Comparison of ENCODE assay signal across 11 mouse cellular contexts in the genomic region with DNA sequence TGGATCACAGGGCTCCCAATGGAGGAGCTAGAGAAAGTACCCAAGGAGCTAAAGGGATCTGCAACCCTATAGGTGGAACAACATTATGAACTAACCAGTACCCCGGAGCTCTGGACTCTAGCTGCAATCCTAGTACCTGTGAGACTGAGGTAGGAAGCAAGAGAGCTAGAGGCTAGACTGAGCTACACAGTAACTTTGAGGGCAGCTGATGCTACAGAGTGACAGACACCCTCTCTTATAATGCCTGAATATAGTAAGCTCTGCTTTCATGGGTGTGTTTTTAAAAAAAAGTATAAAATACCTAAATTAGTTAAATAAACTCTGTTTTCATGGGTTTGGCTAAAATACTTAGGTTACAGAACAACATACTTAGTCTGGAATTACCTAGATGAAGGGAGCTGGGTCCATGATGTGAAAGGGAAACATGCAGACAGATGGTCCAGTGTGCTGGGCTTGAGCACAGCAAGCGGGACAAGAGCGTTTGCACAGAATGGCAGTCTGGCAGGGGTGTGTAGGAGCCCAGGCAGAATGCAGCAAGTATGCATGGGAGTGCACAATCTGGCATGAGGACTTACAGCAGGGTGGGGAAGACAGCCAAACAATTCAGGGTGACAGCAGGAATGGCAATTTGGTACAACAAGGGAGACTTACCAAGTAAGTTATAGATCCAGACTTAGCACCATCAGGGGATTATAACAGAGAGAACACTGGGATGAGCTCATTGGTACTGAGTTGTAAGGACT.
DNase-seq lines count a peak whose midpoint lies in the region; ATAC-seq lines count a peak whose summit lies in the region.
"Had no signal": no experiment of that assay in that cellular context is flagged by ENCODE, and none has a peak within 500 bp of the region (broad histone marks: within the 10 kb centered on the region; RNA-seq: fewer than 3 reads in every experiment).

No protein-coding gene starts in this region.

- no peaks in the 10 kb centered on the region for H3K9me3 ChIP-seq in forebrain, embryonic 12.5 days
- no peaks in the 10 kb centered on the region for H3K9me3 ChIP-seq in forebrain, embryonic 11.5 days (ENCODE audit: control insufficient read depth, low read length)
- no peaks in the 10 kb centered on the region for H3K9me3 ChIP-seq in neural tube, embryonic 12.5 days
- H3K9me3 ChIP-seq: limb, embryonic 15.5 days had no signal

- 82% methylated on average over 3 of the region's 3 CpGs for WGBS in forebrain, embryonic 12.5 days
- WGBS in forebrain, embryonic 11.5 days = 83% methylated on average over 3 of the region's 3 CpGs
- WGBS in neural tube, embryonic 12.5 days = 76% methylated on average over 3 of the region's 3 CpGs

- no peak overlapping the region for H3K4me3 ChIP-seq in forebrain, embryonic 12.5 days (replicated peaks)
- no peak overlapping the region for H3K4me3 ChIP-seq in forebrain, embryonic 11.5 days (ENCODE audit: low read depth, low read length)
- no peak overlapping the region for H3K4me3 ChIP-seq in neural tube, embryonic 12.5 days
- H3K4me3 ChIP-seq: limb, embryonic 15.5 days had no signal

- no peak overlapping the region for H3K27ac ChIP-seq in forebrain, embryonic 12.5 days
- no peak overlapping the region for H3K27ac ChIP-seq in forebrain, embryonic 11.5 days (ENCODE audit: low read depth, low read length)
- H3K27ac ChIP-seq in neural tube, embryonic 12.5 days = no peak overlapping the region
- H3K27ac ChIP-seq: limb, embryonic 15.5 days had no signal

- no peaks in the 10 kb centered on the region for H3K4me1 ChIP-seq in forebrain, embryonic 12.5 days
- no peaks in the 10 kb centered on the region for H3K4me1 ChIP-seq in forebrain, embryonic 11.5 days (replicated peaks; ENCODE audit: control insufficient read depth, insufficient read depth, low read length)
- H3K4me1 ChIP-seq in neural tube, embryonic 12.5 days = no peaks in the 10 kb centered on the region
- H3K4me1 ChIP-seq: limb, embryonic 15.5 days had no signal

- ATAC-seq in forebrain, embryonic 12.5 days (ENCODE audit: low FRiP score) = peak; percentile 77; the same call in 1 of the 2 replicates
- ATAC-seq in forebrain, embryonic 11.5 days (replicated peaks; ENCODE audit: low FRiP score) = no peak
- 0 out of 2 replicates have a peak, but pooled peaks have one; percentile 44 for ATAC-seq in neural tube, embryonic 12.5 days (ENCODE audit: low FRiP score, low read depth)

- H3K9ac ChIP-seq in forebrain, embryonic 12.5 days = no peak overlapping the region
- no peak overlapping the region for H3K9ac ChIP-seq in forebrain, embryonic 11.5 days (ENCODE audit: low read length)
- H3K9ac ChIP-seq in neural tube, embryonic 12.5 days = no peak overlapping the region
- H3K9ac ChIP-seq: limb, embryonic 15.5 days had no signal

- H3K27me3 ChIP-seq in forebrain, embryonic 12.5 days = no peaks in the 10 kb centered on the region
- H3K27me3 ChIP-seq in forebrain, embryonic 11.5 days (ENCODE audit: control insufficient read depth, insufficient read depth, low read length) = no peaks in the 10 kb centered on the region
- H3K27me3 ChIP-seq in neural tube, embryonic 12.5 days (replicated peaks) = no peaks in the 10 kb centered on the region
- H3K27me3 ChIP-seq: limb, embryonic 15.5 days had no signal

- H3K36me3 ChIP-seq in forebrain, embryonic 12.5 days (replicated peaks) = no peaks in the 10 kb centered on the region
- H3K36me3 ChIP-seq in forebrain, embryonic 11.5 days (ENCODE audit: control insufficient read depth, insufficient read depth, low read length) = no peaks in the 10 kb centered on the region
- H3K36me3 ChIP-seq in neural tube, embryonic 12.5 days = no peaks in the 10 kb centered on the region
- H3K36me3 ChIP-seq: limb, embryonic 15.5 days had no signal

- no peak overlapping the region for H3K4me2 ChIP-seq in forebrain, embryonic 12.5 days
- H3K4me2 ChIP-seq in forebrain, embryonic 11.5 days (ENCODE audit: low read depth, low read length, severe bottlenecking) = no peak overlapping the region
- no peak overlapping the region for H3K4me2 ChIP-seq in neural tube, embryonic 12.5 days (replicated peaks)
- H3K4me2 ChIP-seq: heart, embryonic 11.5 days; limb, embryonic 15.5 days had no signal

- no peak for DNase-seq in forebrain, embryonic 11.5 days (ENCODE audit: low spot score)
- peak; percentile 78 to 89 for DNase-seq in cerebellum, postnatal 14 days
- DNase-seq in layer of hippocampus, adult 9-10 months (ENCODE audit: low spot score) = peak; percentile 59
- no peak for DNase-seq in lung, postnatal 4 days
- no peak for DNase-seq in adrenal gland, adult (ENCODE audit: inconsistent age in 2 of 2, low spot score in 1 of 2)
- DNase-seq in urinary bladder, postnatal 4 days (ENCODE audit: low spot score in 2 of 2) = no peak
- DNase-seq: kidney, adult 18-20 months had no signal

Comparison
In these comparisons a context has a peak if more than half of its experiments do, and no peak if none do; other contexts are left out.
1. DNase-seq: peak in cerebellum, postnatal 14 days (2 of 2) and layer of hippocampus, adult 9-10 months (single experiment); none in forebrain, embryonic 11.5 days (single experiment), lung, postnatal 4 days (0 of 2), adrenal gland, adult (0 of 2) and urinary bladder, postnatal 4 days (0 of 2).